Mouse (Mus musculus) ES-E14 (cell line): ENCODE results near the gene H2-Ob.

Source experiments
- CHD2 ChIP-seq: IDR thresholded peaks from 2 replicates; pipeline ENCODE4 v1.6.1; 2014; ENCODE audit warnings: mild to moderate bottlenecking, low read depth, low read length, inconsistent platforms
- HCFC1 ChIP-seq: IDR thresholded peaks from 2 replicates; pipeline ENCODE4 v1.6.1; 2012; ENCODE audit warnings: low read length, inconsistent platforms, borderline replicate concordance; ENCODE audit not compliant: insufficient read depth
- MAFK ChIP-seq: IDR thresholded peaks from 2 replicates; pipeline ENCODE4 v1.6.1; 2014; ENCODE audit warnings: mild to moderate bottlenecking, low read depth, low read length, inconsistent platforms; ENCODE audit not compliant: insufficient read depth
- ZNF384 ChIP-seq: IDR thresholded peaks from 2 replicates; pipeline ENCODE4 v1.6.1; 2012; ENCODE audit warnings: low read depth, low read length, inconsistent platforms

DNA sequence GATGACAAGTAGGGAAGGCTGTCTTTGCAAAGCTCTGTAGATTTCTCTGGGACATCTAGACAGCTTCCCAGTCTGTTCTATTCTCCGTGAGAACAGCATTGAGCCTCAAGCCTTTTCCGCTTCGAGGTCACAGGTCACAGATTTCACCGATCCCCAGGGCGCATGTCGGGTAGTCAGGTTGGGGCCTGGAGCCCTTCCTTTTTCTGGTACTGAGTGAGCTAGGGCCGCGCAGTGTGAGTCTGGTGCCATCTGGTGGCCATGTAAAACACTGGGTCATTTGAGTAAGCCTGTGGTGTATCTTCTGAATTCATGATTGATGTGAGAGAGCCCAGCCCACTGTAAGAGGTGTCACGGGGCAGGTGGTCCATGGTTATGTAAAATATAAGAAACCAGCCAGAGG is 3.8 kb upstream of the H2-Ob start:
- no peak for TF ChIP-seq ZNF384
- TF ChIP-seq CHD2 = no peak
- TF ChIP-seq MAFK = no peak
- no peak for TF ChIP-seq HCFC1
